Mouse (Mus musculus): ENCODE results near the gene H60b.
"Not testable (repeated sequence)": the region's sequence is repeated elsewhere in the genome, so short reads cannot be mapped to it uniquely, and the experiment has no call there.

H60b gene

GRCm38 (mm10) chr10:22273684-22274305 lies 115.4 kb downstream of the H60b start:
- no peak for DNase-seq (ENCODE audit: low spot score)

- no peak for DNase-seq (ENCODE audit: low spot score)
Observed at GRCm38 (mm10) chr10:22274445-22275057, 116.2 kb downstream of the H60b start.

GRCm38 (mm10) chr10:22278468-22278867 lies 120.1 kb downstream of the H60b start:
- DNase-seq (ENCODE audit: low spot score) = not testable (repeated sequence)

DNA sequence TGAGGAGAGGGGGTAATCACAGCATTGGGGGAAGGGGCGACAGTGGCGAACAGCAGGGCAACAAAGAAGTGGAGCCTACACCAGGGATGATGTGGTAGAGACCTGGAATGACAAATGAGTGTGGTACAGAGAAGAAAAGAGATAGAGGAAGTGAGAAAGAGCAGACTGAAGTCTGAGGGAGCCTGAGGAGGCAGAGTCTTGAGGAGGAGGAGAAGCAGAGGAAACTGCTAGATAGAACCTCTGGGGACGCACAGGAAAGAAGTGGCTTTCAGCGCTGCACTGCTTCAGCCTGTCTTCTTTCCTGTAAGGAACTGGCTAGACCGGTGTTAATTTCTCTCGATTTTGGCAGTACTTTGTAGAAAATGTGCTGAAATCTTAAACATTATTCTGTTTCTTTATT lies 124.4 kb downstream of the H60b start:
- no peak for DNase-seq (ENCODE audit: low spot score)

DNA sequence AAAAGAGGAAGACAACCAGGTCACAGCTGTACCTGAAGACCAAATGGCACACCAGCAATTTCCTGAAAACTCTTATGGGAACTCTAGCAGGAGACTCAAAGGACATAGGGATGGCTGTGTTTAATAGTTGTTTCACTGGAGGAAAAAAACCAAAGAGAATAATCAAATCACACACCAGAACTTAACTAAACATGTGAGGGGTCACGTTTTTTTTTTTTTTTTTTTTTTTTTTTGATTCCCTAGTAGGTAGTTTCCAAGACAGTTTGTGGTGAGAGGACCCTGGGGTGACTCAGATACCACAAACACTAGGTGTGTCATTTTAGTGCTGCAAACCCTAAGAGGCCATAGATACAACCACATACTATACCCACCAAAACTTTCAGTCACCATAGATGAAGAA lies 137.3 kb downstream of the H60b start:
- no peak for DNase-seq (ENCODE audit: low spot score)

DNA sequence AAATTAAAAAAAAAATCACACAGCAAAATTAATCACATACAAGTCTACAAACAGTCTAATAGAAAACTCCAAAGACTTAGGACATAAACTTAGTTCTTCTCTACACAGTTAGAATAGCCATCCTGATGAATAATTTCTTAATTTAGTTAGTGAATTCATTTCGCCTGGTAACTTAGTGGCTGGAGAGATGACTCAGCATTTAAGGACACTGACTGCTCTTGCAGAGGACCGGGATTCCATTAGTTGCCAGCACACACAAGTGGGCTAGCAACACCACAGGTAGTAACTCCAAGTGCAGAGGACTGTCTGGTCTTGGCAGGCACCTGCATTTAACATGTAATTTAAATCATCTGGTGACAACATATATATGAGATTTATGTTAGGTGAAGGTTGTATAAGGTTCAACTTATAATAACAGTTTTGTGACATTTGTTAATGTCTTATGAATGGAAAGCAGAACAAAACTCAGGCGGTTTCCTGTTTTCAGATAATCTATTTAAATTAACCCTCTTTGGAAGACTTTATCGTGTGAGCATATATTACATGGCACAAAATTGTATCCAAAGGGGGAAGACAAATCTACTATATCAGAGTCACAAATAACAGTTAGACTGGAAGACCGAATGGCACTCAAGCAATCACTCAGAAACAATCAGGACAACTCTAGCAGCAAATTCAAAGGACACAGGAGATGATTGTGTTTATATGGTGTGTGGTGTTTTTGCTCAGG lies 138.8 kb downstream of the H60b start:
- no peak for DNase-seq (ENCODE audit: low spot score)

- DNase-seq (ENCODE audit: low spot score) = no peak
Observed at GRCm38 (mm10) chr10:22297766-22298461, 139.5 kb downstream of the H60b start.

- DNase-seq (ENCODE audit: low spot score) = no peak
Observed at GRCm38 (mm10) chr10:22299324-22299723, 140.9 kb downstream of the H60b start.

DNA sequence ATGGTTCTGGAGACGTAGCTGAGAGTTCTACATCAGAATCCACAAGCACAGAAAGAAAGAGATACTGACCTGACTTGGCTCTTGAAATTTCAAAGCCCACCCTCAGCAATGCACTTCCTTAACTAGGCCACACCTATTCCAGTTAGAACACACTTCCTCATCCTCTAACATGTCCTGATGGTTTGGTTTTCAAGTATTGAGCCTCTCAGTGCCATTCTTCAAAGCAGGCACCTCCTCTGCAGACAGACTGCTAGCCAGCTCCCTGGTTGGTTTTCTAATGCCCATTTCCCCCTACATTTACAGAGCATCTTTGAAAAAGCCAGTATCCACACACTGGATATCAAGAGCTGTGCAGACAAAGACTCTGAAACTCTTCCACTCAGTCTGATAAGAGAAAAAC lies 143.3 kb downstream of the H60b start:
- no peak for DNase-seq (ENCODE audit: low spot score)

DNA sequence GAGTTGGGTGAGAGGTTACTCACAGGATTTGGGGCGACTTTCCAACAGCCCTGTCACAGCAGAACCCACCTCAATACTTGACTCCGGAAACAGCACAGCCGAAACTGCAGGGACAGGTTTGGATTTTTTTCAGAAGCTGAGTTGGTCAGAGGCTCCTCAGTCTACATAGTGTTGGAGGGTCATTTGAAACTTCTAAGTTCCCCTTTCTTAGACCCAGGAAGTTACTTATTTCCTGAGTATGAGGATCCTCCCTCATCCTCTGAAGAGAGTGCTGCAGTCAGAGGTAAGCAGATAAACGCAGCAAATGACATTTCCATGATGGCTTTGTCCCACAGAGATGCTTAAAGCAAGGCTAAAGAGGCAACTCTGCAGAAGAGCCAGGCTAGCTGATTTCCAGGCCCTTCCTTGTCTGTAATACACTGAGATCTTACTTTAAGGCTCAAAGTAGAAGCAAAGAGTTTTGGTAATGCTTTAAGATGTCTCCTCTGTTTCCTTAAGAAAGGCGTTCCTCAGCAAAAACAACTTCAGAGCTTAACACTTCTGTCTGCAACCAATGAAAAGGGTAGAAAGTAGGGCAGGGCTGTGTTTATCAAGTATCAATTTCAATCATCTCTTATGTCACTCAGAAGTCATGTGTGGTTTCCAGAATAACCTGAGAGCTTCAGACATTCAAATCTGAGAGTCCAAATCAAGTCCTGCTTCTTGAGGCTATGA lies 144.1 kb downstream of the H60b start:
- no peak for DNase-seq (ENCODE audit: low spot score)

DNA sequence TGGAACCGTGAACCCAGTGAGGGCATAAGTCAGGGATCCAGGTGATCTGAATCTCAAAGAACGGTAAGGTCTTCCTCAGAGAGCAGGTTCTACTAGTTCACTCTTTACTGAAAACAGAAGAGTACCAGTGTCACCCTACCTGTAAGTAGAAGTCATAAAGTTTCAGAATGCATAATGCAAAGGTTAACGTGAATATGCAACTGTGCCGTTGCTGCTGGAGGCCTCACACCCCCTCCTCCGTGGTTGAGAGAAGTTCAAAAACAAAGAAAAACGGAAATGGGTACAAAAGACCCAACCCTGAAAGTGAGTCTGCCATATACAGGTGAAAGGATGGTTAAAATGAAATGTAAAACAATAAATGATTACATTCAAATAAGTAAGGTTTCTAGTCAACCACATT lies 145.3 kb downstream of the H60b start:
- DNase-seq (ENCODE audit: low spot score) = no peak

DNA sequence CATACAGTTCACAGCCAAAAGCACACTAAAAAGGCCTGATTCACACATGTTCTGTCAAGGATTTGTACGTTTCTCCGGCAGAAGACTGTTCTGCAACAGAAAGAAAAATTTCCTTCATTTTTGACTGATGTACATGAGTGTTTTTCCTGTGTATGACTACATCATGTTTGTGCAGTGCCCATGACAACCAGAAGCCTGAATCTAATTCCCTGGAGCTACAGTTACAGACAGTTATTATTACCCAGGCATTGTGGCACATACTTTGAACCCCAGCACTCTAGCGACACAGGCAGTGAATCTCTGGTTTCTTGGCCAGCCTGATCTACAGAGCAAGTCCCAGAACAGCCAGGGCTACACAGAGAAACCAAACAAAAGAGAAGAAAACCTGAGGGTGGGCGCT lies 147.4 kb downstream of the H60b start:
- no peak for DNase-seq (ENCODE audit: low spot score)

DNA sequence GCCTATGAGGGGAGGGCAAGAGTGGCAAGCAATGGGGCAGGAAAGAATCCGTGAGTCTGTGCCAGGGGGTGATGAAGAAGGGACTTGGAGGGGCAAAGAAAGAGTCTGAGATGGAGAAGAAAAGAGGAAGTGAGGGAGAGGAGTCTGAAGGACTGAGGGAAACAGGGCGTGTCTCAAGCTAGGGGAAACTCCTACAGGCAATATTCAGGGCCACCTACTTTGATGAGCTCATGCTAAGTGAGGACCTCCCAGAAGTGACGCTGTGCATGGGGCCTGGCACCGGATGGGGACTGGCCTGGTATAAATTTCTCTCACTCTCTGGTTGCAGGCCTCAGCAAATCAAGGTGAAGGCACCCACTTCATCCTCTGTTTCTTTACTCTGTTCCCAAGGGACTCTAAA lies 148.1 kb downstream of the H60b start:
- DNase-seq (ENCODE audit: low spot score) = no peak

- DNase-seq (ENCODE audit: low spot score) = no peak
Observed at GRCm38 (mm10) chr10:22308221-22308620, 149.8 kb downstream of the H60b start.

GRCm38 (mm10) chr10:22322858-22323257 lies 164.5 kb downstream of the H60b start:
- no peak for DNase-seq (ENCODE audit: low spot score)

All from ovary, postnatal 36 days (tissue).